Comparison of ENCODE assay signal across 23 mouse cellular contexts in the genomic region with DNA sequence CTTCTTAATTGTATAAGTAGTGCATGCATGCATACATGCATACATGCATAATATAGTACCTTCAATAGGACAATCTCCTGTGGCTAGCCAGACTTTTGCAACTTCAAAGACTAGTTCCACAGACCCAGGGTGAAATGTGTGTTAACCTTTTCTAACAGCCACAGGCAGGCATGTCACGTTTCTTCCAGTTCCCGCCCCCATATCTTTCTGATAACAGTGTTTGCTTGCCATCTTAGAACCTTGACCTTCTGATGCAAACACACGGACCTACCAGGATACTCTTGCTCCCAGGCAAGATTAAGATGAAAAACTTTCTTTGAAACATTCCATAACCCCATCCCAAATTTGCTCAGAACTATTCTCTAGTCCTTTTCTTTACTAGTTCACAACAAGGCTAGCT.
DNase-seq lines count a peak whose midpoint lies in the region; ATAC-seq and TF ChIP-seq lines count a peak whose summit lies in the region.
"Had no signal": no experiment of that assay in that cellular context is flagged by ENCODE, and none has a peak within 500 bp of the region (broad histone marks: within the 10 kb centered on the region; RNA-seq: fewer than 3 reads in every experiment).

No protein-coding gene starts in this region.

- H3K9me3 ChIP-seq in intestine, embryonic 15.5 days, result no peaks in the 10 kb centered on the region
- H3K9me3 ChIP-seq in liver, embryonic 13.5 days (replicated peaks), result no peaks in the 10 kb centered on the region
- H3K9me3 ChIP-seq in stomach, embryonic 15.5 days, result no peaks in the 10 kb centered on the region
- H3K9me3 ChIP-seq: embryonic facial prominence, embryonic 10.5 days; forebrain, embryonic 10.5 days; heart, embryonic 12.5 days; hindbrain, embryonic 10.5 days; limb, embryonic 10.5 days; midbrain, embryonic 12.5 days had no signal

- no peak overlapping the region for H3K27ac ChIP-seq in liver, adult 2 months (replicated peaks; ENCODE audit: insufficient read depth, low read depth, low read length)
- H3K27ac ChIP-seq in intestine, embryonic 15.5 days, result no peak overlapping the region
- H3K27ac ChIP-seq in liver, embryonic 13.5 days, result 0 out of 2 replicates have a peak overlapping the region, but pooled peaks have one; percentile 16
- peak overlapping the region; percentile 33; the same call in 1 of the 2 replicates for H3K27ac ChIP-seq in stomach, embryonic 15.5 days
- H3K27ac ChIP-seq: forebrain, embryonic 10.5 days; hindbrain, embryonic 10.5 days; limb, embryonic 10.5 days; midbrain, embryonic 12.5 days had no signal

- H3K9ac ChIP-seq in liver, adult 2 months (ENCODE audit: low read depth, low read length), result no peak overlapping the region
- H3K9ac ChIP-seq in intestine, embryonic 15.5 days, result no peak overlapping the region
- no peak overlapping the region for H3K9ac ChIP-seq in liver, embryonic 13.5 days
- H3K9ac ChIP-seq in stomach, embryonic 15.5 days, result no peak overlapping the region
- H3K9ac ChIP-seq: forebrain, postnatal 0 days; heart, embryonic 12.5 days; midbrain, embryonic 12.5 days had no signal

- no peaks in the 10 kb centered on the region for H3K79me2 ChIP-seq in liver, adult 2 months (ENCODE audit: control insufficient read depth, insufficient read depth, low read length)

- H3K27me3 ChIP-seq in liver, adult 2 months (ENCODE audit: control insufficient read depth, insufficient read depth, low read length), result no peaks in the 10 kb centered on the region
- H3K27me3 ChIP-seq in intestine, embryonic 15.5 days (replicated peaks), result no peaks in the 10 kb centered on the region
- H3K27me3 ChIP-seq in liver, embryonic 13.5 days, result no peaks in the 10 kb centered on the region
- H3K27me3 ChIP-seq in stomach, embryonic 15.5 days (replicated peaks), result no peaks in the 10 kb centered on the region
- H3K27me3 ChIP-seq: heart, embryonic 12.5 days; midbrain, embryonic 12.5 days had no signal

- no peaks in the 10 kb centered on the region for H3K36me3 ChIP-seq in liver, adult 2 months (ENCODE audit: control insufficient read depth, insufficient read depth, low read length)
- H3K36me3 ChIP-seq in intestine, embryonic 15.5 days, result no peaks in the 10 kb centered on the region
- H3K36me3 ChIP-seq in liver, embryonic 13.5 days, result no peaks in the 10 kb centered on the region
- H3K36me3 ChIP-seq in stomach, embryonic 15.5 days, result no peaks in the 10 kb centered on the region
- H3K36me3 ChIP-seq: embryonic facial prominence, embryonic 10.5 days; forebrain, embryonic 10.5 days; heart, embryonic 12.5 days; hindbrain, embryonic 10.5 days; limb, embryonic 10.5 days; midbrain, embryonic 12.5 days had no signal

- DNase-seq in liver, adult 2 months (ENCODE audit: extremely low read depth, low read depth, low spot score), result peak; percentile 65
- DNase-seq in liver, result no peak
- DNase-seq in liver, embryonic 13.5 days, result no peak
- no peak for DNase-seq in cerebellum, adult 8-10 months
- DNase-seq: adrenal gland, postnatal 25 days; cerebellum, adult 9-11 months; forebrain, postnatal 0 days; heart, postnatal 10 days; kidney, adult 8-10 months; kidney, postnatal 10 days; thymus, postnatal 25 days had no signal

- no peak for TF ChIP-seq POLR2A in liver, adult 2 months (IDR thresholded peaks at IDR 0.05; ENCODE audit: extremely low read depth, insufficient read depth, low read length)

- H3K4me3 ChIP-seq in liver, adult 2 months (ENCODE audit: insufficient read depth, low read depth, low read length), result no peak overlapping the region
- H3K4me3 ChIP-seq in intestine, embryonic 15.5 days (replicated peaks), result no peak overlapping the region
- no peak overlapping the region for H3K4me3 ChIP-seq in liver, embryonic 13.5 days (replicated peaks)
- no peak overlapping the region for H3K4me3 ChIP-seq in stomach, embryonic 15.5 days (replicated peaks)
- H3K4me3 ChIP-seq: embryonic facial prominence, embryonic 10.5 days; forebrain, embryonic 10.5 days; heart, embryonic 12.5 days; hindbrain, embryonic 10.5 days; limb, embryonic 10.5 days; midbrain, embryonic 12.5 days had no signal

- WGBS in liver, adult 2 months, result 11% methylated on average over 3 of the region's 3 CpGs
- WGBS in intestine, embryonic 15.5 days, result 46% methylated on average over 3 of the region's 3 CpGs
- 14% methylated on average over 3 of the region's 3 CpGs for WGBS in liver, embryonic 13.5 days (ENCODE audit: insufficient replicate concordance)
- 31% methylated on average over 3 of the region's 3 CpGs for WGBS in stomach, embryonic 15.5 days

- no peak for TF ChIP-seq CTCF in liver, adult 2 months (IDR thresholded peaks at IDR 0.05; ENCODE audit: low read depth, low read length)

- ATAC-seq in intestine, embryonic 15.5 days, result peak; percentile 85
- peak; percentile 43; the same call in 1 of the 2 replicates for ATAC-seq in liver, embryonic 13.5 days (ENCODE audit: low read depth)
- ATAC-seq in stomach, embryonic 15.5 days (ENCODE audit: insufficient read depth, low FRiP score, low read depth), result peak; percentile 66
- ATAC-seq in granulocyte monocyte progenitor cell, adult 5-6 weeks (replicated peaks; ENCODE audit: poor library complexity, severe bottlenecking), result no peak
- ATAC-seq in frontal cortex, adult (ENCODE audit: low TSS enrichment), result no peak
- ATAC-seq: CD4-positive, CD25-positive, alpha-beta regulatory T cell, adult 4 months; forebrain, postnatal 0 days; hindbrain, embryonic 16.5 days had no signal

- H3K4me1 ChIP-seq in liver, adult 2 months (ENCODE audit: control insufficient read depth, insufficient read depth, low read length), result 0 out of 2 replicates have a peak, but pooled peaks cover 2% of the 10 kb centered on the region
- H3K4me1 ChIP-seq in intestine, embryonic 15.5 days (replicated peaks), result peaks cover 10% of the 10 kb centered on the region; the same call in 1 of the 2 replicates
- H3K4me1 ChIP-seq in liver, embryonic 13.5 days (replicated peaks), result peaks cover 41% of the 10 kb centered on the region
- H3K4me1 ChIP-seq in stomach, embryonic 15.5 days, result peaks cover 2% of the 10 kb centered on the region; the same call in 1 of the 2 replicates
- H3K4me1 ChIP-seq: hindbrain, embryonic 10.5 days had no signal

- no peak overlapping the region for H3K4me2 ChIP-seq in intestine, embryonic 15.5 days (replicated peaks)
- 0 out of 2 replicates have a peak overlapping the region, but pooled peaks have one; percentile 8 for H3K4me2 ChIP-seq in liver, embryonic 13.5 days
- peak overlapping the region; percentile 13; the same call in 1 of the 2 replicates for H3K4me2 ChIP-seq in stomach, embryonic 15.5 days
- H3K4me2 ChIP-seq: heart, embryonic 12.5 days; midbrain, embryonic 12.5 days had no signal

Comparison
In these comparisons a context has a peak if more than half of its experiments do, and no peak if none do; other contexts are left out.
1. H3K27ac ChIP-seq: peak in liver, embryonic 13.5 days (single experiment) and stomach, embryonic 15.5 days (single experiment); none in liver, adult 2 months (single experiment) and intestine, embryonic 15.5 days (single experiment).
2. ATAC-seq: peak in intestine, embryonic 15.5 days (single experiment), liver, embryonic 13.5 days (single experiment) and stomach, embryonic 15.5 days (single experiment); none in granulocyte monocyte progenitor cell, adult 5-6 weeks (single experiment) and frontal cortex, adult (single experiment).